Mouse (Mus musculus): Measurements from ENCODE around the gene Colgalt2.
"Not testable (repeated sequence)": the region's sequence is repeated elsewhere in the genome, so short reads cannot be mapped to it uniquely, and the experiment has no call there.

Colgalt2 gene

GRCm38 (mm10) chr1:152416306-152416904, 16.8 kb downstream of the Colgalt2 start:
- DNase-seq (ENCODE audit: low read depth, low spot score): no peak

DNA sequence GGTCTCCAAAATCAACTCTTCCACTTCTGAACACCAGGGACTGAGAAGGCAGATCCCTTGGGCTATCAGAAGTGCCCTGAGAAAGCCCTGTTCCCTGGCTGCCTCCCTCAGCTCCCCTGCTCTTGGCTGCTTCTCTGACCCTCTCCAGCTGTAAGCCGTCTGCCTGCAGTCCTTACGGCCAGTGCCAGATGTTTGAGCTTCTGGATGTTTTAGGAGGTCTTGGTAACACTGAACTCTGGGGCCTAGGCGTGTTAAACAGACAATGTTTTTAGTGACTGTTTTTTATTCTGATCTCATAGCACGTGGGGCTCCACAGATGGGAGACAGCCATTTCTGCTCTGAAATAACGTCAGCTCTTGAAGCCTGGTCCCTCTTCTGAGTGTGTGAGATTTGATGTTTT, 18.0 kb downstream of the Colgalt2 start:
- no peak for DNase-seq (ENCODE audit: low read depth, low spot score)

- no peak for DNase-seq (ENCODE audit: low read depth, low spot score)
These were observed 22.7 kb downstream of the Colgalt2 start for GRCm38 (mm10) chr1:152422295-152422694.

DNA sequence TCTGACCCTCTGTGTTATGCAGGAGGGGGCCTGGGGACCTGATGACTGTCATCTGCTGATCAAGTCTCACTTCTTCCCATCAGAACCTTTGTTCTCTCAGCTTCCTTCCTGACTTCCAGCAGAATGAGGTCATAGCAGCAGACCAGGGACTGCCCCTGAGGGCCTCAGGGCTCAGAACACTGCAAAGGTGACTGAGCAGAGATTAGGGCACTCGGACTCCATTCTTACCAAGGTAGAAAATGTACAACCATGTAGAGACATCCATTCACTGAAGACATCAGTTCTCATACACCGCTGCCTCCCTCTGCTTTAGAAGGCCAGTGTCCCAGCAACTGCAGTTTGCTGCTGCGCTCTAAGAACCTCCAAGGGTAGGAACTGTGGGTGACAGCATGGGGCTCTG, 23.4 kb downstream of the Colgalt2 start:
- no peak for DNase-seq (ENCODE audit: low read depth, low spot score)

GRCm38 (mm10) chr1:152427912-152428581, 28.4 kb downstream of the Colgalt2 start:
- no peak for DNase-seq (ENCODE audit: low read depth, low spot score)

- no peak for DNase-seq (ENCODE audit: low read depth, low spot score)
These were observed 30.2 kb downstream of the Colgalt2 start for GRCm38 (mm10) chr1:152429805-152430204.

DNA sequence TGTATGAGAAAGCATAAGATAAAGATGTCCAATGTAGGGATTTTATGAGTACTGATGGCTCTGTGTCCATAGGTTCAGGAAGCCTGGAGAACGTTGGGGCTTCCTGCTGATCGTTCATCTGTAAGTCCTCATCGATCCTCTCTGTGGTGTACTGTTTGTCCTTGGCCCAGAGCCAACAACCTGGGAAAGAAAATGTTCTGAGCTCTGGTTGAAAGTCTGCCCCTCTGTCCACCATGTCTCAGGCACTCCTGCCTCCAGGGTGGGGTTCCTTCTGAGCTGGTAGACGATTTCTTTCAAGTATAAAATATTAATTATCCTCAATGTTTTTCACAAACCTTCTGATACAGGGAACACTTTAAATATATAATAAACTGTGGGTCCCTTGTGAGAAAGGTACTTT, 34.5 kb downstream of the Colgalt2 start:
- no peak for DNase-seq (ENCODE audit: low read depth, low spot score)

DNA sequence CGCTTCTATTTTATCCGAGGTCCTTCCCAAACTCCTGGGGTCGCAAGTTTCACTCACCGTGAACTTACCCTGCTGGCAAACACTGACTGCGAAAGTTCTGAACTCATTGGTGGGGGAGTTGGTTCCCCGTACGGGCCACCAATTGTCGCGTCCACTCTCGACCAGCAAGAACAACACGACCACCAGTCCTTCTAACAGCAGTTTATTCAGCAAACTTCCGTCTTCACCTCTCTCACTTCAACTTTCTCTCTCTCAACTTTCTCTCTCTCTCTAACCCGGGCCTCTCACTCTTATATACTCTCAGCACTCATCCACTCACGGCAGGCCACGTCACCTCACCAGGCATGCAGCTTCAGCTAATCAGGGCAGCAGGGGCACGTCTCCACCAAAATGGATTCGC, 37.9 kb downstream of the Colgalt2 start:
- not testable (repeated sequence) for DNase-seq (ENCODE audit: low read depth, low spot score)

DNA sequence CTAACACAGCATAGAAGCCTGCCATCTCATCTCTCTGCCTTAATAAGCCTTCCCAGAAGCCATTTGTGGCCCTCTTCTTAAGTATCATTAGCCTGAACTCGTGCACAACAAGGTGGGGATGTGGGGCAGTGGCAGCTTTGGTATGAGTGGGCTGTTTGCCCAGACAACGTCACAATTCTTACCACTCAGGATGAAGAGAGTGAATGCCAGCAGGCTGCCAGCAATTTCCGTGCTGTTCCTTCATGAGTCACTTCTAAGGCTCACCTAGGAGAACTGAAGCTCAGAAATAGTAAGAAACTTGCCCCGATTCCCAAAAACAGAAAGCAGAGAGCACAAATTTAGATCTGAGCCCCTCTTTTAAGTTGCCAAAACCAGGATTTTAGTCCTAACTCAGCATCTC, 39.8 kb downstream of the Colgalt2 start:
- DNase-seq (ENCODE audit: low read depth, low spot score): peak; percentile 13

DNA sequence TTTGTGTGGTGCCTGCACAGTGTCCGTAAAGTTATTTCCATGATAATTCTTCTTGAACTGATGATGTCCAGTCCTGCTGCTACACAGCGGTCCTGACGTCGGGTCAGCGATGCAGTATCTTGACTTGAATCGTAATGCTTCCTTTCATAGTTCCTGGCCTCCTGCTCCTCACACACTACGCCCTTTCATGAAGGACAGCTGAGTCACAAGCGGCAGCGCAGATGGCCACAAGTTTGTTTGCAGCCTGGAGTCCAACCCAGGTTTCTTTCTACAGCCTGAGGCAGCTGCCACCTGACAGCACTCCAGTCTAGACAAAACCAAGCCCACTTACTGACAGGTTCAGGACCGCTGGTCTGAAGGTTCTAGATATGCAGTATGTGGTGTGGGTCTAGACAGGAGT, 40.2 kb downstream of the Colgalt2 start:
- no peak for DNase-seq (ENCODE audit: low read depth, low spot score)

- no peak for DNase-seq (ENCODE audit: low read depth, low spot score)
These were observed 45.0 kb downstream of the Colgalt2 start for GRCm38 (mm10) chr1:152444630-152445029.

- no peak for DNase-seq (ENCODE audit: low read depth, low spot score)
These were observed 46.3 kb downstream of the Colgalt2 start for GRCm38 (mm10) chr1:152445925-152446324.

- no peak for DNase-seq (ENCODE audit: low read depth, low spot score)
These were observed 54.9 kb downstream of the Colgalt2 start for GRCm38 (mm10) chr1:152454536-152454935.

GRCm38 (mm10) chr1:152455275-152456243, 55.9 kb downstream of the Colgalt2 start:
- DNase-seq (ENCODE audit: low read depth, low spot score): no peak

DNA sequence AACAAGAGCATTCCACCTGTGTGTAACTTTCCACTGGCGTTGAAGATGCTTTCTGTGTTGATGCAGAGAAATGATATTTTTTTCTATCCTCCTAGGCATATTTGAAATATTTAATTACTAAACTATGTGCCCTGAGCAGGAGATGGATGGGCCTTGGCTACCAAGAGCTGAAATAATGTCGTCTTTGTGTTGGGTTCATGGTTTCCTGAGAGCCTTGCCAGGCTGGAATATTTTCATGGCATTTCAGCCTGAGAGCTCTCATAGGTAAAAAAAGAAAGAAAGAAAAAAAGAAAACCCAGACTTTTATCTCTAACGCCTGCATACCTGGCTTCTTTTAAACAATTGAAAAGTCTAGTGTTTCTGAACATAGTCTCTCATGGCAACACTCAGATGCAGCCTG, 56.6 kb downstream of the Colgalt2 start:
- DNase-seq (ENCODE audit: low read depth, low spot score): no peak

- DNase-seq (ENCODE audit: low read depth, low spot score): no peak
These were observed 58.0 kb downstream of the Colgalt2 start for GRCm38 (mm10) chr1:152457596-152457995.

DNA sequence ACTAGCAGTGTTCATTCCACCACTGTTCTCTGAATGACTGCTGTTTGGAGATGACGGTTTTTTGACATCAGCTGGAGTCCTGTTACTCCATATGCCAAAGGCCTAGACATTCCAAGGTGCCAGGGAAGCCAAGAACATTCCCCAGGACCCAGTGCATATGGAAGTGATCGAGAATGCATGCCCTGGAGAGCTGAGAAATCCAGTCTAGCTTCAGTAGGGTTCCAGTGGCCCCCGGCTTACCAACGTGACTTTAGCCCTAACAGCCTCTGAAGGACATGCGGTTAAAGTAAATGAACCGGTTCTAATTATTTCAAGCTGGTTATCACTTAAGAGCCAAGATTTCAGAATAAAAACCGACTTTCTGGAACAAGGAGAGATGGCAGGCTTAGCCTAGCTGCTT, 59.4 kb downstream of the Colgalt2 start:
- DNase-seq (ENCODE audit: low read depth, low spot score): no peak

DNA sequence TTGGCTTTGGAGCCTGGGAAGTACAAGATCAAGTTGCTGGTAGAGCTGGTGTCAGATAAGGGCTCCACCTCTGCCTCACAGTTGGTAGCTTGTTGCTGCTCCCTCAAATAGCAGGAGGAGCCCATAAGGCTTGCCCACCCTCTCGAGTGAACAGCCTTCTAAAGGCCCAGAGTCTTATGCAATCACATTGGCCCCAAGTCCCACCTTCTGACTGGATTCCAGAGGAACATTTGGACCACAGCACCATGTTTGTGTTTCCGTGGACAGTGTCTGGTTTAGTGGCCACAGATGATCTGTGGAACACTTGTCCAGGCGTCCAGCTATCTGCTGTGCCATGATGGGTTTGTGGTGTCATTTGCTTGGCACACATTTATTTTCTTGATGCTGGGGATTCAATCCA, 61.3 kb downstream of the Colgalt2 start:
- DNase-seq (ENCODE audit: low read depth, low spot score): no peak

GRCm38 (mm10) chr1:152461814-152462213, 62.2 kb downstream of the Colgalt2 start:
- DNase-seq (ENCODE audit: low read depth, low spot score): no peak

DNA sequence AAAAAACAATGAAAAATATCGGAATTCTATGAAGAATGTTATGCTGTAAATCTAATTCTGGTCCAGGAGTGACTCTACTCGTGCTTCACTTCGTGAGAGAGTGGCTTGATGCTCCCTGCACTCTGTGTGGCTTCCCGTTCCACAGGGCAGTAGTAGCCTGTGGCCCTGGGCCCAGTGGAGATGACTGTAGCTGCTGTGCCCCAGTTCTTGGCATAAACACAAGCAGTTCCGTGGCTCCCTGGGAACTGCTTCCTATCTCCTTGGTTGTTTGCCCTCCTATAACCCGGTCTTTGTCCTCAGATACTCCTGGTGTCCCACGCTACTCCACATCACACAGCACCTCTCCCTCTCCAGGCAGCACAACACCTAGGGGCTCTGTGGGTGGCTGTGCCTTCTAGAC, 62.7 kb downstream of the Colgalt2 start:
- DNase-seq (ENCODE audit: low read depth, low spot score): no peak

DNA sequence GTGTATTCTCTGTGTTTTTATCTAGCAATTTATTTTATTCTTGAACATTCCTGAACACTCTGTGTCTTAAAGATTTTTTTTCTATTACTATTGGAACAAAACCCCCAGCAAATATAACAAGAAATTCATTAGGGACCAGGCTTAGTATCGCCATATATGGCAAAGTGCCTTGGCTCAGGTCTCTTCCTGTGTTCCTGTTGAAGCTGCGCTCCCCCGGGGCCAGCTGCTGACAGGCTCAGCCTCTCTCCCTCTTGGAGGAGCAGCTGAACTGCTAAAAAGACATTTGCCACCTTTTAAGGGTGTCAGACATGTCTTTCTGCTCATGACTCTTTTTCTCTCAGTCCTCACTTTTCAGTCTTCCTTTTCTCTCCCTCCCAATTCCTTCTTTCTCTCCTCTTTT, 66.7 kb downstream of the Colgalt2 start:
- DNase-seq (ENCODE audit: low read depth, low spot score): no peak

DNA sequence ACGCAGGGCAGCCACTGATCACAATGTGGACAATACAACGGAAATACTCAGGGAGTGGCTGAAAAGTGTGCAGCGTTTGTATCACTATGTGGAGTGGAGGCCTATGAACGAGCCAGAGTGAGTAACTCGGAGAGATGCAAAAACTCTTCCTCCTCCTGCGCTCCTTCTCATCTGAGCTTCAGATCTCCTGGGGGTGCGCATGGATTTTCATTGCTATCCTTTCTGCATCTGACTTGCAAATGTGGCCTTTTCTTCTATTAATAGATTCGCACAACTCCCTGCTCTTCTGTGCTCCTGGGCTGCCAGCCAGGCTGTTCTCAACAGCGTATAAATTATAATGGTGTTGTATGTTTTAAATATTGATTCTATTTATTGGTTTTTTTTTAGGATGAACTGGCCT, 68.8 kb downstream of the Colgalt2 start:
- DNase-seq (ENCODE audit: low read depth, low spot score): no peak

All from 3T3-L1 (cell line).